Mouse (Mus musculus) ES-E14 (cell line): ENCODE results near the gene Gpr173.

Experiments used
- CHD2 ChIP-seq: IDR thresholded peaks from 2 replicates; pipeline ENCODE4 v1.6.1; 2014; ENCODE audit warnings: mild to moderate bottlenecking, low read depth, low read length, inconsistent platforms
- HCFC1 ChIP-seq: IDR thresholded peaks from 2 replicates; pipeline ENCODE4 v1.6.1; 2012; ENCODE audit warnings: low read length, inconsistent platforms, borderline replicate concordance; ENCODE audit not compliant: insufficient read depth

DNA sequence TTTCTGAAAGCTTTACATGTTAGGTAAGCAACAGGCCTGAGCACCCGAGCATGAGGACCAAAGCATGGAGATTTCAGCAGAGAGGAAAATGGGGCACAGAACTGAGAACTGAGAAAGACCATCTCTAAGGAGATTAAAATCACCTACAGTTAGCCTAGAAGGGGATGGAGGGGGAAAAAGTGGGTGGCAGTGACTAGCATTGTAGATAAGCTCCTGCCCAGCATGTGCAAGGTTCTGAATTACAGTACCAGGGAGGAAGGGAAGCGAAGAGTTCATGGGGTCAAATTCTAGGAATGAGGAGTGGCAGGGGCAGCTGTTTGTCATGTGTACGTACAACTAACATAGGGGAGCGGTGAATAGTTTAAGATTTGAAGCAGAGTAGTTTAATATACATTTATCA is 48.0 kb downstream of the Gpr173 start:
- TF ChIP-seq CHD2 (no peak), HCFC1 (no peak)
